Mouse (Mus musculus): ENCODE results near the gene Hcls1.

DNA sequence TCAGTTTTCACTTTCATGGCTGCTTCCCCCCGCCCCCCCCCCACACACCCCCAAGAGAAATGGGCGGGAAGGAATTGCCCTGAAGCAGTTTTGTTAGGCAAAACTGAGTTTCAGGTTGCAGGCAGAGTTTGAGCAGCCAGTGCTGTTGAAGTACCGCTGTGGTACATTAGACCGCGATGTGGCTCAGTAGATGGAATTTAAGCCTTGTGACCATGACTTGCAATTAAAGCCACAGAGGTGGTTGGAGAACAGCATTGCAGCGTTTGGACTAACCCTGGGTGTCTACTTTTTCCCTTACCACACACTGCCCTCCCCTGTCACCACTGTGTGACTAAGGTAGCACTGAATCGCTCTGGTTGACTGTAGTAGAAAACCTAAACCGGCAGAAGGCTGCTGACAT is 54.7 kb downstream of the Hcls1 start:
- TF ChIP-seq POLR2A (IDR thresholded peaks at IDR 0.05; ENCODE audit: extremely low read depth, insufficient read depth, low read length) (no peak), CTCF (IDR thresholded peaks at IDR 0.05; ENCODE audit: extremely low read depth, insufficient read depth, low read length) (no peak)
